Mouse (Mus musculus): Measurements from ENCODE around the gene Ripk1. TPM values are rescaled to one million over a fixed set of nuclear protein-coding genes. Genes with fewer than 3 reads are reported as not detected.

Gene Ripk1
- polyA plus RNA-seq, 1 experiment from 2014 or later = 8.3 TPM

GRCm38 (mm10) chr13:34038901-34039341 lies 36.8 kb downstream of the Ripk1 start:
- WGBS = 57% methylated on average over 8 of the region's 8 CpGs
- Histone ChIP-seq H3K4me2 (peak overlapping the region; percentile 78), H3K27ac (no peak overlapping the region), H3K4me1 (replicated peaks) (peaks cover 17% of the 10 kb centered on the region), H3K9ac (no peak overlapping the region), H3K9me3 (replicated peaks) (no peaks in the 10 kb centered on the region), H3K27me3 (no peaks in the 10 kb centered on the region), H3K4me3 (peak overlapping the region; percentile 93; the same call in 1 of the 2 replicates), H3K36me3 (no peaks in the 10 kb centered on the region)
- ATAC-seq (replicated peaks; ENCODE audit: insufficient number of reproducible peaks, insufficient read depth, low FRiP score, low read depth) = no peak

- H3K4me1 ChIP-seq (replicated peaks) = peaks cover 17% of the 10 kb centered on the region
- no peaks in the 10 kb centered on the region for H3K36me3 ChIP-seq
- no peaks in the 10 kb centered on the region for H3K27me3 ChIP-seq
- H3K9ac ChIP-seq = no peak overlapping the region
- WGBS = 88% methylated on average over 3 of the region's 3 CpGs
- no peak overlapping the region for H3K27ac ChIP-seq
- ATAC-seq (replicated peaks; ENCODE audit: insufficient number of reproducible peaks, insufficient read depth, low FRiP score, low read depth) = no peak
- H3K4me2 ChIP-seq = no peak overlapping the region
- no peaks in the 10 kb centered on the region for H3K9me3 ChIP-seq (replicated peaks)
- H3K4me3 ChIP-seq = no peak overlapping the region
Measured at GRCm38 (mm10) chr13:34040091-34040490, 37.9 kb downstream of the Ripk1 start.

GRCm38 (mm10) chr13:34043716-34044393 lies 41.7 kb downstream of the Ripk1 start:
- H3K4me3 ChIP-seq = no peak overlapping the region
- H3K9ac ChIP-seq = no peak overlapping the region
- no peak for ATAC-seq (replicated peaks; ENCODE audit: insufficient number of reproducible peaks, insufficient read depth, low FRiP score, low read depth)
- no peaks in the 10 kb centered on the region for H3K27me3 ChIP-seq
- peaks cover 3% of the 10 kb centered on the region; the same call in 1 of the 2 replicates for H3K4me1 ChIP-seq (replicated peaks)
- WGBS = 64% methylated on average over 7 of the region's 7 CpGs
- H3K9me3 ChIP-seq (replicated peaks) = no peaks in the 10 kb centered on the region
- H3K36me3 ChIP-seq = peaks cover 8% of the 10 kb centered on the region; the same call in 1 of the 2 replicates
- H3K4me2 ChIP-seq = no peak overlapping the region
- no peak overlapping the region for H3K27ac ChIP-seq

- Histone ChIP-seq H3K4me3 (no peak overlapping the region), H3K27ac (no peak overlapping the region), H3K4me2 (no peak overlapping the region), H3K9me3 (replicated peaks) (no peaks in the 10 kb centered on the region), H3K4me1 (replicated peaks) (no peaks in the 10 kb centered on the region), H3K9ac (no peak overlapping the region), H3K27me3 (no peaks in the 10 kb centered on the region), H3K36me3 (peaks cover 18% of the 10 kb centered on the region; the same call in 1 of the 2 replicates)
- WGBS = 61% methylated on average over 5 of the region's 5 CpGs
- no peak for ATAC-seq (replicated peaks; ENCODE audit: insufficient number of reproducible peaks, insufficient read depth, low FRiP score, low read depth)
Measured at GRCm38 (mm10) chr13:34045511-34046249, 43.5 kb downstream of the Ripk1 start.

GRCm38 (mm10) chr13:34046421-34047012 lies 44.4 kb downstream of the Ripk1 start:
- no peak overlapping the region for H3K4me3 ChIP-seq

GRCm38 (mm10) chr13:34047526-34047925 lies 45.4 kb downstream of the Ripk1 start:
- H3K4me1 ChIP-seq (replicated peaks) = no peaks in the 10 kb centered on the region
- no peak overlapping the region for H3K27ac ChIP-seq
- H3K4me2 ChIP-seq = no peak overlapping the region
- H3K27me3 ChIP-seq = no peaks in the 10 kb centered on the region
- H3K9me3 ChIP-seq (replicated peaks) = no peaks in the 10 kb centered on the region
- no peak for ATAC-seq (replicated peaks; ENCODE audit: insufficient number of reproducible peaks, insufficient read depth, low FRiP score, low read depth)
- peaks cover 18% of the 10 kb centered on the region; the same call in 1 of the 2 replicates for H3K36me3 ChIP-seq
- no peak overlapping the region for H3K9ac ChIP-seq
- H3K4me3 ChIP-seq = no peak overlapping the region
- WGBS = 87% methylated on average over 3 of the region's 3 CpGs

More at GRCm38 (mm10) chr13:34046421-34047012, 44.4 kb downstream of the Ripk1 start:
- Histone ChIP-seq H3K9me3 (replicated peaks) (no peaks in the 10 kb centered on the region), H3K9ac (no peak overlapping the region), H3K4me1 (replicated peaks) (no peaks in the 10 kb centered on the region), H3K36me3 (peaks cover 18% of the 10 kb centered on the region; the same call in 1 of the 2 replicates), H3K27ac (no peak overlapping the region), H3K4me2 (no peak overlapping the region), H3K27me3 (no peaks in the 10 kb centered on the region)
- WGBS = 42% methylated on average over 11 of the region's 11 CpGs
- peak; percentile 78; the same call in 1 of the 2 replicates for ATAC-seq (replicated peaks; ENCODE audit: insufficient number of reproducible peaks, insufficient read depth, low FRiP score, low read depth)

- no peak overlapping the region for H3K4me2 ChIP-seq
- no peaks in the 10 kb centered on the region for H3K9me3 ChIP-seq (replicated peaks)
- no peak for ATAC-seq (replicated peaks; ENCODE audit: insufficient number of reproducible peaks, insufficient read depth, low FRiP score, low read depth)
- no peaks in the 10 kb centered on the region for H3K27me3 ChIP-seq
- H3K36me3 ChIP-seq = peaks cover 20% of the 10 kb centered on the region; the same call in 1 of the 2 replicates
- H3K27ac ChIP-seq = no peak overlapping the region
- H3K4me1 ChIP-seq (replicated peaks) = no peaks in the 10 kb centered on the region
- no peak overlapping the region for H3K9ac ChIP-seq
- no peak overlapping the region for H3K4me3 ChIP-seq
- WGBS = 90% methylated on average over 8 of the region's 8 CpGs
Measured at GRCm38 (mm10) chr13:34050479-34050878, 48.3 kb downstream of the Ripk1 start.

GRCm38 (mm10) chr13:34051692-34052091 lies 49.5 kb downstream of the Ripk1 start:
- H3K4me2 ChIP-seq = no peak overlapping the region
- 85% methylated on average over 3 of the region's 3 CpGs for WGBS
- no peak for ATAC-seq (replicated peaks; ENCODE audit: insufficient number of reproducible peaks, insufficient read depth, low FRiP score, low read depth)

GRCm38 (mm10) chr13:34053673-34054282 lies 51.6 kb downstream of the Ripk1 start:
- Histone ChIP-seq H3K36me3 (peaks cover 24% of the 10 kb centered on the region; the same call in 1 of the 2 replicates), H3K4me1 (replicated peaks) (no peaks in the 10 kb centered on the region), H3K27me3 (no peaks in the 10 kb centered on the region), H3K9ac (no peak overlapping the region), H3K27ac (no peak overlapping the region), H3K4me2 (no peak overlapping the region), H3K9me3 (replicated peaks) (no peaks in the 10 kb centered on the region), H3K4me3 (no peak overlapping the region)
- 73% methylated on average over 13 of the region's 13 CpGs for WGBS
- ATAC-seq (replicated peaks; ENCODE audit: insufficient number of reproducible peaks, insufficient read depth, low FRiP score, low read depth) = no peak

More at GRCm38 (mm10) chr13:34051692-34052091, 49.5 kb downstream of the Ripk1 start:
- no peaks in the 10 kb centered on the region for H3K27me3 ChIP-seq
- no peak overlapping the region for H3K4me3 ChIP-seq
- H3K9me3 ChIP-seq (replicated peaks) = no peaks in the 10 kb centered on the region
- no peaks in the 10 kb centered on the region for H3K4me1 ChIP-seq (replicated peaks)
- peaks cover 32% of the 10 kb centered on the region; the same call in 1 of the 2 replicates for H3K36me3 ChIP-seq
- no peak overlapping the region for H3K27ac ChIP-seq
- no peak overlapping the region for H3K9ac ChIP-seq

GRCm38 (mm10) chr13:34054391-34054790 lies 52.2 kb downstream of the Ripk1 start:
- no peak overlapping the region for H3K4me3 ChIP-seq
- WGBS = 71% methylated on average over 4 of the region's 4 CpGs
- H3K27me3 ChIP-seq = no peaks in the 10 kb centered on the region
- H3K4me1 ChIP-seq (replicated peaks) = no peaks in the 10 kb centered on the region
- ATAC-seq (replicated peaks; ENCODE audit: insufficient number of reproducible peaks, insufficient read depth, low FRiP score, low read depth) = 0 out of 2 replicates have a peak, but pooled peaks have one; percentile 18
- peaks cover 20% of the 10 kb centered on the region; the same call in 1 of the 2 replicates for H3K36me3 ChIP-seq
- H3K27ac ChIP-seq = no peak overlapping the region
- no peak overlapping the region for H3K9ac ChIP-seq
- H3K4me2 ChIP-seq = no peak overlapping the region
- H3K9me3 ChIP-seq (replicated peaks) = no peaks in the 10 kb centered on the region

GRCm38 (mm10) chr13:34054983-34055382 lies 52.8 kb downstream of the Ripk1 start:
- WGBS = 82% methylated on average over 3 of the region's 3 CpGs
- H3K36me3 ChIP-seq = peaks cover 18% of the 10 kb centered on the region; the same call in 1 of the 2 replicates
- no peak overlapping the region for H3K4me3 ChIP-seq
- H3K27ac ChIP-seq = no peak overlapping the region
- no peak for ATAC-seq (replicated peaks; ENCODE audit: insufficient number of reproducible peaks, insufficient read depth, low FRiP score, low read depth)
- H3K9ac ChIP-seq = no peak overlapping the region
- no peaks in the 10 kb centered on the region for H3K9me3 ChIP-seq (replicated peaks)
- no peaks in the 10 kb centered on the region for H3K27me3 ChIP-seq
- no peaks in the 10 kb centered on the region for H3K4me1 ChIP-seq (replicated peaks)
- H3K4me2 ChIP-seq = no peak overlapping the region

Measured in heart, embryonic 15.5 days (tissue).